Mouse (Mus musculus): ENCODE measurements at regions not wholly inside any gene's neighbourhood (a gene's known extent, or its start where the extent isn't known, plus 50 kb on each side); places are given as distances from the start of the nearest gene placed in this dataset.

GRCm38 (mm10) chr13:90497573-90497972 lies 407.6 kb downstream of the Atp6ap1l start:
- TF ChIP-seq POLR2A (IDR thresholded peaks at IDR 0.05; ENCODE audit: insufficient read depth, low read depth, low read length) = no peak
- TF ChIP-seq CTCF (IDR thresholded peaks at IDR 0.05) = no peak
- TF ChIP-seq EP300 (IDR thresholded peaks at IDR 0.05; ENCODE audit: insufficient read depth, low read depth, low read length) = no peak
